Mouse (Mus musculus) gastrocnemius, adult 2 months (tissue): Measurements from ENCODE around the gene Pqlc2. TPM values are rescaled to one million over a fixed set of nuclear protein-coding genes. Genes with fewer than 3 reads are reported as not detected.

Experiments
- DNase-seq: peaks from one replicate; pipeline ENCODE4 v3.0.0; 2022
- H3K27ac ChIP-seq: fragments of 200-600 bp; 2 replicates; pipeline ENCODE4 v1.8.1; 2022; ENCODE audit warnings: mild to moderate bottlenecking
- H3K4me3 ChIP-seq: fragments of 200-600 bp; 2 replicates; pipeline ENCODE4 v1.8.1; 2022; ENCODE audit warnings: mild to moderate bottlenecking, moderate library complexity
- CTCF ChIP-seq: fragments of 200-600 bp; IDR thresholded peaks from 2 replicates; pipeline ENCODE4 v1.8.1; 2022; ENCODE audit warnings: antibody characterized with exemption, mild to moderate bottlenecking, moderate library complexity
- intact Hi-C: fragments of 180-260 bp; cut with DNase I; formaldehyde crosslinking; loops from one replicate; pipeline ENCODE4 v1.15.1; 2025
- microRNA-seq: library from miRNA; unstranded; fragments of <30 nt; microRNA quantifications from one replicate; pipeline ENCODE4 v1.2.0, GENCODE M21; 2021
- total RNA-seq, 2 experiments: library from RNA; stranded (reverse); gene quantifications; 2 replicates each; pipeline ENCODE4 v1.2.3; 2021

Gene Pqlc2
- total RNA-seq, 2 experiments from 2014 or later = 4.9 to 7.2 TPM

GRCm38 (mm10) chr4:139252051-139252760 is 58.3 kb downstream of the Pqlc2 start:
- Histone ChIP-seq H3K4me3 (peak overlapping the region; percentile 18; the same call in 1 of the 2 replicates), H3K27ac (peak overlapping the region; percentile 90)
- intact Hi-C loops = loop anchor here (2.0 to 5.0 kb wide), 2 partner anchors 40 to 165 kb away; no protein-coding TSS in a partner anchor
- peak; percentile 93 for TF ChIP-seq CTCF
- DNase-seq = peak; percentile 88

GRCm38 (mm10) chr4:139250886-139251285 is 59.6 kb downstream of the Pqlc2 start:
- no peak for DNase-seq
- intact Hi-C loops = loop anchor here (5.0 kb wide), 1 partner anchor 39 kb away; no protein-coding TSS in a partner anchor
- Histone ChIP-seq H3K4me3 (no peak overlapping the region; the same call in 1 of the 2 replicates), H3K27ac (peak overlapping the region; percentile 90)
- no peak for TF ChIP-seq CTCF

GRCm38 (mm10) chr4:139250043-139250442 is 60.5 kb downstream of the Pqlc2 start:
- peak overlapping the region; percentile 90 for H3K27ac ChIP-seq
- no peak for DNase-seq
- TF ChIP-seq CTCF = no peak
- no peak overlapping the region for H3K4me3 ChIP-seq
- intact Hi-C loops = loop anchor here (5.0 kb wide), 1 partner anchor 38 kb away; no protein-coding TSS in a partner anchor

GRCm38 (mm10) chr4:139248736-139249135 is 61.8 kb downstream of the Pqlc2 start:
- intact Hi-C loops = no loop called here
- Histone ChIP-seq H3K4me3 (no peak overlapping the region), H3K27ac (peak overlapping the region; percentile 90)
- DNase-seq = no peak
- TF ChIP-seq CTCF = no peak

- TF ChIP-seq CTCF = no peak
- Histone ChIP-seq H3K4me3 (no peak overlapping the region), H3K27ac (peak overlapping the region; percentile 90)
- intact Hi-C loops = no loop called here
- peak; percentile 65 for DNase-seq
Observed at GRCm38 (mm10) chr4:139247966-139248365, 62.5 kb downstream of the Pqlc2 start.

GRCm38 (mm10) chr4:139246130-139246877 is 64.2 kb downstream of the Pqlc2 start:
- peak; percentile 61 for DNase-seq
- Histone ChIP-seq H3K27ac (peak overlapping the region; percentile 90), H3K4me3 (no peak overlapping the region; the same call in 1 of the 2 replicates)
- intact Hi-C loops = no loop called here
- TF ChIP-seq CTCF = no peak

GRCm38 (mm10) chr4:139245534-139245933 is 65.0 kb downstream of the Pqlc2 start:
- H3K27ac ChIP-seq = peak overlapping the region; percentile 90
- intact Hi-C loops = no loop called here
- no peak for TF ChIP-seq CTCF
- DNase-seq = peak; percentile 59
- H3K4me3 ChIP-seq = peak overlapping the region; percentile 28

GRCm38 (mm10) chr4:139244766-139245165 is 65.7 kb downstream of the Pqlc2 start:
- Histone ChIP-seq H3K4me3 (peak overlapping the region; percentile 28; the same call in 1 of the 2 replicates), H3K27ac (peak overlapping the region; percentile 90)
- no peak for DNase-seq
- no peak for TF ChIP-seq CTCF
- intact Hi-C loops = no loop called here

- DNase-seq = no peak
- intact Hi-C loops = no loop called here
- Histone ChIP-seq H3K4me3 (no peak overlapping the region), H3K27ac (peak overlapping the region; percentile 90)
- no peak for TF ChIP-seq CTCF
Observed at GRCm38 (mm10) chr4:139244176-139244575, 66.3 kb downstream of the Pqlc2 start.

Small RNAs within 50 kb of the gene (microRNA-seq; reads per million reads assigned to microRNA genes)
- gene Gm24245 (not detected), gene Gm25732 (not detected)

Other genes with a start within 250 kb of the Pqlc2 start
- gene Htr6, start 235.1 kb downstream of the Pqlc2 start, total RNA-seq = not detected
- 10 to 100 TPM; 19.9 to 40.8 TPM for gene Nbl1, start 217.7 kb downstream of the Pqlc2 start, total RNA-seq
- 100 to 1,000 TPM; 304 to 430 TPM for gene Minos1, start 179.6 kb downstream of the Pqlc2 start, total RNA-seq
- 100 to 1,000 TPM; 444 to 499 TPM for gene Capzb, start 117.8 kb downstream of the Pqlc2 start, total RNA-seq
- 10 to 100 TPM; 31.2 to 34.7 TPM for gene Akr7a5, start within 50 bp of the Pqlc2 start, total RNA-seq
- 10 to 100 TPM; 34.9 to 35.7 TPM for gene Mrto4, start 41.9 kb upstream of the Pqlc2 start, total RNA-seq
- 10 to 100 TPM; 29.1 to 32.6 TPM for gene Emc1, start 41.9 kb upstream of the Pqlc2 start, total RNA-seq
- gene Ubr4, start 41.9 kb upstream of the Pqlc2 start, total RNA-seq = 100 to 1,000 TPM in 1 of 2 experiments, 10 to 100 TPM in 1; 94.7 to 125 TPM
- 1 to 10 TPM; 2.1 to 2.5 TPM for gene Iffo2, start 219.8 kb upstream of the Pqlc2 start, total RNA-seq